Mouse (Mus musculus) embryonic facial prominence, embryonic 15.5 days (tissue): Measurements from ENCODE around the gene Fgd3. TPM values are rescaled to one million over a fixed set of nuclear protein-coding genes. Genes with fewer than 3 reads are reported as not detected.
A peak's percentile ranks its signal among the peaks of the same experiment; 100 is the strongest.

ENCODE experiments used
- ATAC-seq: fragments of 200-750 bp; cut with Nextera tagmentation; 2 replicates; pipeline ENCODE4 v1.8.0; 2017; ENCODE audit warnings: low read depth, moderate TSS enrichment; ENCODE audit not compliant: insufficient number of reproducible peaks, low FRiP score, low TSS enrichment
- H3K27ac ChIP-seq: fragments of 300-500 bp; sonication (generic); replicated peaks from 2 replicates; pipeline ENCODE4 v1.5.1; 2015; ENCODE audit warnings: mild to moderate bottlenecking, inconsistent platforms
- H3K27me3 ChIP-seq: fragments of 300-500 bp; sonication (generic); 2 replicates; pipeline ENCODE4 v1.6.1; 2015; ENCODE audit warnings: inconsistent platforms
- H3K36me3 ChIP-seq: fragments of 300-500 bp; sonication (generic); 2 replicates; pipeline ENCODE4 v1.6.1; 2015; ENCODE audit warnings: mild to moderate bottlenecking, inconsistent platforms
- H3K4me1 ChIP-seq: fragments of 300-500 bp; sonication (generic); 2 replicates; pipeline ENCODE4 v1.6.1; 2015; ENCODE audit warnings: inconsistent platforms
- H3K4me2 ChIP-seq: fragments of 300-500 bp; sonication (generic); replicated peaks from 2 replicates; pipeline ENCODE4 v1.6.1; 2015; ENCODE audit warnings: mild to moderate bottlenecking, inconsistent platforms
- H3K4me3 ChIP-seq: fragments of 300-500 bp; sonication (generic); replicated peaks from 2 replicates; pipeline ENCODE4 v1.5.1; 2015; ENCODE audit warnings: mild to moderate bottlenecking, inconsistent platforms
- H3K9ac ChIP-seq: fragments of 300-500 bp; sonication (generic); 2 replicates; pipeline ENCODE4 v1.6.1; 2015; ENCODE audit warnings: inconsistent platforms
- H3K9me3 ChIP-seq: fragments of 300-500 bp; sonication (generic); replicated peaks from 2 replicates; pipeline ENCODE4 v1.6.1; 2016; ENCODE audit warnings: inconsistent platforms
- WGBS: fragments of 180-500 bp; shearing (Covaris S2); methylation state at CpG from one replicate; pipeline ENCODE4 v1.1.7; 2015; 5-methylcytosine and 5-hydroxymethylcytosine counted together
- polyA plus RNA-seq: library from polyadenylated mRNA; unstranded; fragments of >200 nt; fragmentation: Nextera tagmentation; extraction: Ambion mirVana; gene quantifications from 2 replicates; pipeline ENCODE4 v1.2.1, GENCODE M21; 2015

Gene Fgd3
- polyA plus RNA-seq: 0.45 and 0.65 TPM in 2 replicates

- peak; percentile 71 for ATAC-seq
These were observed at the start of gene Fgd3 for GRCm38 (mm10) chr13:49320040-49320439. Fgd3 (minus strand) TSS chr13:49320311.

GRCm38 (mm10) chr13:49369404-49369803, 49.3 kb upstream of the Fgd3 start:
- H3K36me3 ChIP-seq: peaks cover 17% of the 10 kb centered on the region
- peaks cover 28% of the 10 kb centered on the region for H3K4me1 ChIP-seq
- H3K27me3 ChIP-seq: no peaks in the 10 kb centered on the region
- no peak overlapping the region for H3K9ac ChIP-seq
- 87% methylated on average over 10 of the region's 10 CpGs for WGBS
- no peak for ATAC-seq
- no peaks in the 10 kb centered on the region for H3K9me3 ChIP-seq
- H3K4me2 ChIP-seq: no peak overlapping the region
- H3K27ac ChIP-seq: no peak overlapping the region
- no peak overlapping the region for H3K4me3 ChIP-seq

More at GRCm38 (mm10) chr13:49320040-49320439, at the start of gene Fgd3:
- H3K27me3 ChIP-seq: no peaks in the 10 kb centered on the region
- H3K9me3 ChIP-seq: no peaks in the 10 kb centered on the region
- H3K36me3 ChIP-seq: no peaks in the 10 kb centered on the region
- H3K4me1 ChIP-seq: peaks cover 18% of the 10 kb centered on the region
- H3K9ac ChIP-seq: 0 out of 2 replicates have a peak within 1 kb of the TSS, but pooled peaks have one; percentile 9
- H3K27ac ChIP-seq: no peak within 1 kb of the TSS
- peak within 1 kb of the TSS; percentile 48 for H3K4me2 ChIP-seq
- peak within 1 kb of the TSS; percentile 26 for H3K4me3 ChIP-seq
- 2% methylated on average over 10 of the region's 10 CpGs for WGBS

- WGBS: 71% methylated on average over 4 of the region's 4 CpGs
- no peak overlapping the region for H3K9ac ChIP-seq
- ATAC-seq: no peak
These were observed 47.7 kb upstream of the Fgd3 start for GRCm38 (mm10) chr13:49367657-49368440.

GRCm38 (mm10) chr13:49364716-49365115, 44.6 kb upstream of the Fgd3 start:
- H3K4me1 ChIP-seq: peaks cover 44% of the 10 kb centered on the region
- H3K4me3 ChIP-seq: no peak overlapping the region
- no peak overlapping the region for H3K4me2 ChIP-seq
- ATAC-seq: no peak
- no peak overlapping the region for H3K9ac ChIP-seq
- H3K9me3 ChIP-seq: no peaks in the 10 kb centered on the region
- no peaks in the 10 kb centered on the region for H3K27me3 ChIP-seq
- no peak overlapping the region for H3K27ac ChIP-seq
- H3K36me3 ChIP-seq: peaks cover 7% of the 10 kb centered on the region; the same call in 1 of the 2 replicates
- WGBS: 83% methylated on average over 2 of the region's 2 CpGs

More at GRCm38 (mm10) chr13:49367657-49368440, 47.7 kb upstream of the Fgd3 start:
- no peaks in the 10 kb centered on the region for H3K9me3 ChIP-seq
- no peak overlapping the region for H3K4me3 ChIP-seq
- no peak overlapping the region for H3K27ac ChIP-seq
- no peak overlapping the region for H3K4me2 ChIP-seq
- H3K36me3 ChIP-seq: peaks cover 17% of the 10 kb centered on the region
- no peaks in the 10 kb centered on the region for H3K27me3 ChIP-seq
- peaks cover 31% of the 10 kb centered on the region for H3K4me1 ChIP-seq

- H3K4me2 ChIP-seq: no peak overlapping the region
- H3K36me3 ChIP-seq: no peaks in the 10 kb centered on the region; the same call in 1 of the 2 replicates
- H3K27ac ChIP-seq: 0 out of 2 replicates have a peak overlapping the region, but pooled peaks have one; percentile 34
- H3K4me3 ChIP-seq: no peak overlapping the region
- no peaks in the 10 kb centered on the region for H3K27me3 ChIP-seq
- H3K9me3 ChIP-seq: no peaks in the 10 kb centered on the region
- 83% methylated on average over 2 of the region's 2 CpGs for WGBS
- no peak overlapping the region for H3K9ac ChIP-seq
- ATAC-seq: 0 out of 2 replicates have a peak, but pooled peaks have one; percentile 26
- H3K4me1 ChIP-seq: peaks cover 43% of the 10 kb centered on the region
These were observed 42.7 kb upstream of the Fgd3 start for GRCm38 (mm10) chr13:49362804-49363203.

- Histone ChIP-seq H3K4me2 (no peak overlapping the region), H3K27me3 (no peaks in the 10 kb centered on the region), H3K4me3 (no peak overlapping the region), H3K36me3 (peaks cover under 1% of the 10 kb centered on the region; the same call in 1 of the 2 replicates), H3K9ac (no peak overlapping the region), H3K27ac (0 out of 2 replicates have a peak overlapping the region, but pooled peaks have one; percentile 34), H3K9me3 (no peaks in the 10 kb centered on the region), H3K4me1 (peaks cover 39% of the 10 kb centered on the region)
- WGBS: 57% methylated on average over 7 of the region's 7 CpGs
- 0 out of 2 replicates have a peak, but pooled peaks have one; percentile 69 for ATAC-seq
These were observed 42.3 kb upstream of the Fgd3 start for GRCm38 (mm10) chr13:49362364-49362763.

GRCm38 (mm10) chr13:49360906-49361406, 40.8 kb upstream of the Fgd3 start:
- WGBS: 34% methylated on average over 3 of the region's 3 CpGs
- ATAC-seq: no peak
- Histone ChIP-seq H3K36me3 (peaks cover 13% of the 10 kb centered on the region; the same call in 1 of the 2 replicates), H3K9me3 (no peaks in the 10 kb centered on the region), H3K27me3 (no peaks in the 10 kb centered on the region), H3K9ac (no peak overlapping the region), H3K4me2 (no peak overlapping the region), H3K4me3 (no peak overlapping the region), H3K4me1 (peaks cover 33% of the 10 kb centered on the region), H3K27ac (no peak overlapping the region)

- peaks cover 22% of the 10 kb centered on the region for H3K4me1 ChIP-seq
- H3K9me3 ChIP-seq: no peaks in the 10 kb centered on the region
- WGBS: 90% methylated on average over 3 of the region's 3 CpGs
- H3K4me2 ChIP-seq: no peak overlapping the region
- H3K36me3 ChIP-seq: peaks cover 13% of the 10 kb centered on the region; the same call in 1 of the 2 replicates
- H3K9ac ChIP-seq: no peak overlapping the region
- H3K4me3 ChIP-seq: no peak overlapping the region
- H3K27me3 ChIP-seq: no peaks in the 10 kb centered on the region
- no peak for ATAC-seq
- H3K27ac ChIP-seq: no peak overlapping the region
These were observed 38.1 kb upstream of the Fgd3 start for GRCm38 (mm10) chr13:49358184-49358583.

GRCm38 (mm10) chr13:49357367-49358026, 37.4 kb upstream of the Fgd3 start:
- no peak for ATAC-seq
- WGBS: 94% methylated on average over 8 of the region's 8 CpGs

GRCm38 (mm10) chr13:49356090-49356489, 36.0 kb upstream of the Fgd3 start:
- no peaks in the 10 kb centered on the region for H3K27me3 ChIP-seq
- ATAC-seq: no peak
- peaks cover 18% of the 10 kb centered on the region for H3K4me1 ChIP-seq
- 82% methylated on average over 7 of the region's 7 CpGs for WGBS
- no peak overlapping the region for H3K9ac ChIP-seq
- peaks cover 13% of the 10 kb centered on the region; the same call in 1 of the 2 replicates for H3K36me3 ChIP-seq
- no peak overlapping the region for H3K4me3 ChIP-seq
- no peak overlapping the region for H3K27ac ChIP-seq
- H3K4me2 ChIP-seq: no peak overlapping the region
- no peaks in the 10 kb centered on the region for H3K9me3 ChIP-seq

More at GRCm38 (mm10) chr13:49357367-49358026, 37.4 kb upstream of the Fgd3 start:
- Histone ChIP-seq H3K4me1 (peaks cover 26% of the 10 kb centered on the region), H3K9ac (no peak overlapping the region), H3K4me2 (no peak overlapping the region), H3K27me3 (no peaks in the 10 kb centered on the region), H3K36me3 (peaks cover 13% of the 10 kb centered on the region; the same call in 1 of the 2 replicates), H3K9me3 (no peaks in the 10 kb centered on the region), H3K27ac (no peak overlapping the region), H3K4me3 (no peak overlapping the region)
